Mouse (Mus musculus): ENCODE results near the gene Sp6.

Gene Sp6

DNA sequence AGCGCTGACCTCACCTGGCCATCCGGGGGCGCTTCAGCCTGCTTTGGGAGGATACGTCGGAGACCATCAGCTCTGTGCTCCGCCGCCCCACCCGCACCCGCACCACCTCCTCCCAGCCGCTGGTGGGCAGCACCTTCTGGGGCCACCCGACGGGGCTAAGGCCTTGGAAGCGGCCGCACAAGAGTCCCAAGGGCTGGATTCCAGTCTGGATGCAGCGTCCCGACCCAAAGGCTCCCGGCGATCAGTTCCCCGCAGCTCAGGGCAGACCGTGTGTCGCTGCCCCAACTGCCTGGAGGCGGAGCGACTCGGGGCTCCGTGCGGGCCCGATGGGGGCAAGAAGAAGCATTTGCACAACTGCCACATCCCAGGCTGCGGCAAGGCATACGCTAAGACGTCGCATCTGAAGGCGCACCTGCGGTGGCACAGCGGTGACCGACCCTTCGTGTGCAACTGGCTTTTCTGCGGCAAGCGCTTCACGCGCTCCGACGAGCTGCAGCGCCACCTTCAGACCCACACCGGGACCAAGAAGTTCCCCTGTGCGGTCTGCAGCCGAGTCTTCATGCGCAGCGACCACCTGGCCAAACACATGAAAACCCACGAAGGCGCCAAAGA is 8.8 kb downstream of the Sp6 start:
- DNase-seq (ENCODE audit: low spot score in 2 of 2): peak in 1 of 2 experiments; percentile 67

DNA sequence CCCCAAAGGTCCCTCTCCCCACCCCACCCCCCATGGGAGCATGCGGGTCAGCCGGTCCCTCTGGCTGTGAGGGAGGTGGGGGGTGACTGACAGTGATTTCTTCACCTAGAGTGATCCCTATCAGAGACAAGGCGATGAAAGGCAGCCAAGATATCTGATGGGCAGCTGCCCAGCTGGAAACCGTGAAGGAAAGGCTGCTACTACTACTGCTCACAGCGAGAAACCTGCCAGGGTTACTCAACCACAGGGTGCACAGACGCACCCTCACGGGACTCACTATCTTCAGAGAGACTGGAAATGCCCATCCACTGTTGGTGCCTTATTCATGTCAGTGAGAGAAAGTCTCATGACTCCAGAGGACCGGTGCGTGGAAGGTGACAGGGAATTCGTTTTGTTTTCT is 11.8 kb downstream of the Sp6 start:
- DNase-seq (ENCODE audit: low spot score in 2 of 2): no peak

DNA sequence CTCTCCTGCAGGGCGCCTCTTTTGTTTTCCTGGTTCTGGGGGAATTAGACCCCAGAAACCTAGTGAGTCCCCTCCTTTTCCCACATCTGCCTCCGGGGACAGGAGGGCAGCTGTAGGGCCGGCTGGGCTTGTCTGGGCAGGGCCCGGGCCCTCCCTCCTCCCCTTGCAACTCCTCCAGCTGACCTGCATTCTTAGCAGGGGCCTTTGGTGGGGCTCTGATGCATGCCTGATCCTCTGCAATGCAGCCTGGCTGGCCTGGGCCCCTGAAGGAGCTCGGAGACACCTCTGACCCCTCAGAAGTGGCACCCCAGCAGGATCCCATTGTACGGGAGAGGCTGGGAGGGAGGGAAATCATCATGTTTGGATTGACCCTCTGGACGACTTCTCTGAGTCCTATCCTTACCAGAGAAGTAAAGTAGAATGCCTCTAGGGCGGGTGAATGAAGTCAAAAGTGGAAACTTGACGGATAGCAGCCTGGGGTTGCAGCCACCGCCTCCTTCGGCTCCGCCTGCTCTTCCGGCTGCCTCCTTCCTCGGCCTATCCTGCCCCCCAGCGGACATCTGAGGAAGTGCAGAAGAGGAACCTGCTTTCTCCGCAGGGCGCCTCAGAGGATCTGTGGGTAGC is 12.6 kb downstream of the Sp6 start:
- DNase-seq (ENCODE audit: low spot score in 2 of 2): peak; percentile 65 to 82

GRCm38 (mm10) chr11:97029686-97030417 is 16.7 kb downstream of the Sp6 start, which contains the start of gene Scrn2:
TSS of gene Scrn2 (plus strand) at chr11:97029938.
- DNase-seq (ENCODE audit: low spot score in 2 of 2): peak in 1 of 2 experiments; percentile 57

DNA sequence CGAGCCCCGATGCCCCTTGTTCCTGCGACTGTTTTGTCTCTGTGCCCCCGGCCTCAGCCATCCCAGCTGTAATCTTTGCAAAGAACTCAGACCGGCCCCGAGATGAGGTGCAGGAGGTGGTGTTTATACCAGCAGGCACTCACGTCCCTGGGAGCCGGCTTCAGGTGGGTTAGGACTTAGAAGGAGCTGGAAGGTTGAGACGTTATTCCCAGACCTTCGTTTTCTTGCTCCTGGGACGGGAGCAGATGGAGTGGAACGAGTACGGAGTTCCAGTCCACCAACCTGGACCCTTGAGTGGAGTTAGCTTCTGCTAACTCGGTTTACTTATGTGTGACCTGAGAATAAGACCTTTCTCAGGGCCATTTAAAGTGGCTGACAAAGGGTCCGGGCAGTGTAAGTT is 17.2 kb downstream of the Sp6 start:
- DNase-seq (ENCODE audit: low spot score in 2 of 2): no peak

DNA sequence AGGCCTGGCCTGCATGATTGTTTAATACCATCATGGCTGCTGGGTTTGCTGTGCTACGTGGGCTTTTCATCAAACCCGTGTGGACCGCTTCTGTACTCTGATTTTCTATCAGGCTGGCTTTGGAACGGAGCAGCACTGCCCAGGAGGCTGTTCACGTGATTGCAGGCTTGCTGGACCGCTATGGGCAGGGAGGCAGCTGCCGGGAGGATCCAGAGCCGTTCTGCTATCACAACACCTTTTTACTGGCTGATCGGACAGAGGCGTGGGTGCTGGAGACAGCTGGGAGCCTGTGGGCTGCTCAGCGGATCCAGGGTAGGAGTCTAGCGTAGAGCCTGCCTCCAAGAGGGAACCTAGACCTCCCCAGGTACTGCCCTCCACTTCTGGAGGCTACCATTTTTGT is 18.8 kb downstream of the Sp6 start:
- no peak for DNase-seq (ENCODE audit: low spot score in 2 of 2)

DNA sequence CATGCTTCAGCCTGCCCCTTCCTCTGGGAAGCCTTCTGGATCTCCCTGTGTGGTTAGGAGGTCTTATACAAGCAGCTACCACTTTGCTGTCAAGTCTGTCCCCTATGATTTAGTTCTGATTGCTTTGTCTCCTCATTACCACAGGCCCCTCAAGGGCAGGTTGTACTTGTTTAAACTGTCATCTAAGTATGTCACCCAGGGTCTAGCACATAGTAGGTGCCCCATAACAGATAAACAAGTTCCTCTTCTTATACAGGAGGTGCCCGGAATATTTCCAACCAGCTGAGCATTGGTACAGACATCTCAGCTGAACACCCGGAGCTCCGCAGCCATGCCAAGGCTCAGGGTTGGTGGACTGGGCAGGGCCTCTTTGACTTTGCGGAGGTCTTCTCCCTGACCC is 19.3 kb downstream of the Sp6 start:
- no peak for DNase-seq (ENCODE audit: low spot score in 2 of 2)

DNA sequence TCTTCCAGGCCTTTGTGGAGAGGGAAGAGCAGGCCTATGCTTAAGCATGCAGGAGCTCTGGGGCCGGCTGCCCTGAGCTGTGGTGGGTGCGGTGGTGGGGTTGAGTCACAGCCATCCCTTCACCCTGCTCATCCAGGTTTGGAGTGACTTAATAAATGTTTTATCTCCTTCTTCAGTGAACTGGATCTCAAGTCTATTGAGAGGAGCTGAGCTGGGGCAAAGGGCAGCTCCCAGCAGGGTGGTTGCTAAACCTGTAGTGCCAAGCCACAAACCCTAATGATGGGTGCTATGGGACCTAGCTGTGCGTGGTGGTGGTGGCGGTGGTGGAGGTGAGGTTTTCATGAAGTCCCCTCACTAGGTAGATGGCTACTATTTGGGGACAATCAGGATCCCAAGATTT is 20.6 kb downstream of the Sp6 start:
- no peak for DNase-seq (ENCODE audit: low spot score in 2 of 2)

- no peak for DNase-seq (ENCODE audit: low spot score in 2 of 2)
Measured at GRCm38 (mm10) chr11:97036141-97036540, 22.9 kb downstream of the Sp6 start.

GRCm38 (mm10) chr11:97038881-97039280 is 25.7 kb downstream of the Sp6 start:
- no peak for DNase-seq (ENCODE audit: low spot score in 2 of 2)

DNA sequence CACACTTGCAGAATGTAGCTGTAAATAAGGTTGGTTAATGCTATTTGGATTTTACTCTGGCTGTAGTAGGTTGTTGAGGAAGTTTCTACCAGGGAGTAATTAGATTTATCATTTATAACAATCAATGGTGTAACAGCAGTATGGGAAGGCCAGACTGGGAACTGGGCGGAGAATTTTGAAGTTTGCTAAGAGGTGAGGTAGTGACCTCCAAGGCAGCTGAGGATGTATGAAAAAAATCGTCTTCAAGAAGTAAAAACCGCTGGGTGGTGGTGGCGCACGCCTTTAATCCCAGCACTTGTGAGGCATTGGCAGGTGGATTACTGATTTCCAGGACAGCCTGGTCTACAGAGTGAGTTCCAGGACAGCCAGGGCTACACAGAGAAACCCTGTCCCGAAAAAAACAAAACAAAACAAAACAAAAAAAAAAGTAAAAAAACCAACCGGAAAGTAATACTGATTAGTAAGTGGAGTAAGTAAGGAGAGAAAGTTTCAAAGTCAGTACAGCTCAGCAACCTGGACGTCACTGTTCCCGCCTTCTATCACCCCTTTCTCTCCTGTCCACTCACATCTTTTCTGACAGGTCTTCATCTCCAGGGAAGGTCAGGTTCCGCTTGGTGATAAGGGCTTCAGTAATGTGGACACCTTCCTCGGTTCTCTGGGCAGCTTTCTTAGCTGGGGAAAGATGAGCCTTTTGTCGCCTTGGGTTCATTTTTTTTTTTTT is 27.3 kb downstream of the Sp6 start:
- no peak for DNase-seq (ENCODE audit: low spot score in 2 of 2)

DNA sequence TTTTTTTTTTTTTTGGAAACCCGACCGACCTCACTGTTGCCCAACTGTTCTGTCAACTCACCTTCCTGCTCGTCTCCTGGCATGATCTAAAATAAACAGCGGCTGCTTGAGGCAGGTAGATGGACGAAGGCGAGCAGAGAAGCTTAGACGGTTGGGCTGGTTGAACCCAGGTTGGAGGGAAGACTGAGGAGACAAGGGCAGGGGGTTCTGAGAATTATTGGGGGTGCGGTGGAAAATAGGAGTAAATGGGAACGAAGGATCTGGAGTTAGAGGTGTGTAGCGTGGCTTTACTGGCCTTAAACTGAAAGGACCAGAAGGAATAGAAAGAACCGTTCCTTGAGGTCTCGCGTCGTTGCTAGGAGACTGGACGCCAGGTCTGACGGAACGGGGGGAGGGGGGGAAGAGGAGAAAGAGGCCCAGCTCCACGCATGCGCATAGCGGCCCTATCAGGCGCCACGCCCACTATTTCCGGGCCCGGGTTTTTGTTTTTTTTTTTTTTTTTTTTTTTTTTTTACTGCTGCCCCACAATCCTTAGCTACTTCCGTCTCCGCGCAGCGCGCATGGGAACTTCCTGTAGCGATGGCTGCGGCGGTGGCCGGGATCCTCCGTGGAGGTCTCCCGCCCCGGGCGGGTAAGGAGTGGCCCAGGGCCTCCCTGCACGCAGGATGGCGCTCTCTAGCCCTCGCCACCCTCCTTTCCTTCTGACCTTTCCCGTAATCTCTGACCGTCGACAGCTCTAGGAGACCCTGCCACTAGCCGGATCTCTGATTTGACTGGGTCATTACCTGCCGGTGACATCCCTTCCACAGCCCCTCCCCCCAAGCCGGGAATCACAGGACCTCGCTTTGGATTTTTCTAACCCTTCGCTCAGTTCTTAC is 28.1 kb downstream of the Sp6 start, which contains the start of the genes Lrrc46 and Mrpl10:
TSS of gene Lrrc46 (minus strand) at position 386 of the 878 bp plus-strand sequence.
TSS of gene Mrpl10 (plus strand) at position 539 of the 878 bp plus-strand sequence.
- DNase-seq (ENCODE audit: low spot score in 2 of 2): peak; percentile 78 to 82

DNA sequence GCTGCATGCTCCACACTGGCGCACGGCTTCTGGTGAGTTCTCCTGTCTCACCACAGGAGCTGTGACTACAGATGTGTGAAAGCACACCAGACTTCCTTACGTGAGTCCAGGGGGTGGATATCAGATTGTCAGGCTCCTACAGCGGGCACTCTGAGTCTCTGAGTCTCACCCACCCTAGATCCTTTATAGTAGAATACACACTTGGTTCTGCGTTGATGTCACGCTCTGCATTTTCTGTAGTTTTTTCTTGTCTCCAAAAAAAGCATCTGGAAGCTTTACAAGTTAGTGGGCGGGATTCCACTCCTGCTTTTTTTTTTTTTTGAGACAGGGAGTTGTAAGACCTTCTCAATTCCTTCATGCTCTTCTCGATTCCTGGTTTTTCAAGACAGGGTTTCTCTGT is 31.7 kb downstream of the Sp6 start:
- no peak for DNase-seq (ENCODE audit: low spot score in 2 of 2)

DNA sequence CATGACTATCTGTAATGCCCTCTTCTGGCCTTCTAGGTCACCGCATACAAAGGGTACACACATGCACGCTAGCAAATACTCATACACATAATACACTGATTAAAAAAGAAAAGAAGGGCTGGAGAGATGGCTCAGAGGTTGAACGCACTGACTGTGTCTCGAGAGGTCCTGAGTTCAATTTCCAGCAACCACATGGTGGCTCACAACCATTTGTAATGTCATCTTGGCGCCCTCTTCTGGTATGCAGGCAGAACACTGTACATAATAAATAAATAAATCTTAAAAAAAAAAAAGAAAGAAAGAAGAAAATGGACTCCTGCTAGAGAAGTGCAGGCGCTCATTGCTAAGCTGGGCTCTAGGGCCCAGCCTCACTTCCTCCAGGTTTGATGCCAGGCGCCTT is 32.7 kb downstream of the Sp6 start:
- DNase-seq (ENCODE audit: low spot score in 2 of 2): no peak

- no peak for DNase-seq (ENCODE audit: low spot score in 2 of 2)
Measured at GRCm38 (mm10) chr11:97048090-97048650, 35.0 kb downstream of the Sp6 start.

GRCm38 (mm10) chr11:97049492-97050085 is 36.4 kb downstream of the Sp6 start:
- no peak for DNase-seq (ENCODE audit: low spot score in 2 of 2)

- peak; percentile 69 to 82 for DNase-seq (ENCODE audit: low spot score in 2 of 2)
Measured at GRCm38 (mm10) chr11:97050216-97050943, 37.2 kb downstream of the Sp6 start, which contains the start of gene Osbpl7. TSS of gene Osbpl7 (plus strand) at chr11:97050628.

DNA sequence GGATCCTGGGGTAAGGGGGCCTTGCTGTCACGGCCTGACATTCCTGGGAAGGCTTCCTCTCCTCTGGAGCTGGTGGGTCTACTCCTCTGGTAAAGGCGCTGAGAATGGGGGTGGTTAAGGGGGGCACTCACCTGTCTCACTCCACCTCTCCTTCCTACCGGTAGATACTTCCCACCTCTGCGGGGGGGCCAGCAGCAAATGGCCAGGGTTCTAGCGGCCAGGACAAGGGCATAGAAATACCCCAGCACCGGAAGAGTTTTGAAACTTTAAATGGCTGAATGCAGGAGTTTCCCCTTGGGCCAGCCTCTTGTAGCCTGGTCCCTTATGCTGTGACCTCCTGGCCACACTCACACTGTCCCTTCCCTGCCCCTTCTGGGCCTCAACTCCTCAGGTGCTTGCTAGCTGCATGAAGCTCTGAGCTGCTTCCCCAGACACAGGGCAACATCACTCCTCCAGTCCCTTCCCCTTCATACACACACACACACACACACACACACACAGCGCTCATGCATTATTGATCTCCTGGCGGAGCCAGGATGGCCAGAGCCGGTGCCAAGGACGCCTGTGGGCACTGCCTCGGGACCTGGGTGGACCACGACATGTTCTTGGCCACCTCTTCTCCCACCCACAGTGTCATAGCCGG is 37.9 kb downstream of the Sp6 start:
- DNase-seq (ENCODE audit: low spot score in 2 of 2): no peak

GRCm38 (mm10) chr11:97052219-97052646 is 39.0 kb downstream of the Sp6 start:
- no peak for DNase-seq (ENCODE audit: low spot score in 2 of 2)
